Mouse (Mus musculus) Muller cell, postnatal 12 days (primary cell): ENCODE data around the gene Itpkc.
A peak's percentile ranks its signal among the peaks of the same experiment; 100 is the strongest.

Experiments
- DNase-seq: peaks from one replicate; pipeline ENCODE4 v3.0.0-alpha.2; 2015; ENCODE audit errors: inconsistent ontology term

Itpkc gene

GRCm38 (mm10) chr7:27193731-27194130 is 34.7 kb downstream of the Itpkc start:
- no peak for DNase-seq

GRCm38 (mm10) chr7:27192434-27192833 is 36.0 kb downstream of the Itpkc start:
- DNase-seq = no peak

- DNase-seq = no peak
Observed at GRCm38 (mm10) chr7:27189271-27189931, 39.1 kb downstream of the Itpkc start.

GRCm38 (mm10) chr7:27185986-27186385 is 42.5 kb downstream of the Itpkc start:
- no peak for DNase-seq

- peak; percentile 25 for DNase-seq
Observed at GRCm38 (mm10) chr7:27184964-27185363, 43.5 kb downstream of the Itpkc start.

- DNase-seq = no peak
Observed at GRCm38 (mm10) chr7:27182498-27182897, 46.0 kb downstream of the Itpkc start.

- no peak for DNase-seq
Observed at GRCm38 (mm10) chr7:27180837-27181695, 47.4 kb downstream of the Itpkc start, which contains the start of the genes Gm21983 and Mia. Gene Gm21983, minus strand, starts transcription at chr7:27181086. Gene Mia, minus strand, starts transcription at chr7:27181157.

GRCm38 (mm10) chr7:27180036-27180435 is 48.4 kb downstream of the Itpkc start:
- no peak for DNase-seq

GRCm38 (mm10) chr7:27179217-27179918 is 49.1 kb downstream of the Itpkc start:
- peak; percentile 16 for DNase-seq

GRCm38 (mm10) chr7:27178324-27179216 is 49.9 kb downstream of the Itpkc start, which contains the start of gene Rab4b:
Gene Rab4b, minus strand, starts transcription at chr7:27178896.
- peak; percentile 99 for DNase-seq

- DNase-seq = no peak
Observed at GRCm38 (mm10) chr7:27177942-27178323, 50.5 kb downstream of the Itpkc start.

GRCm38 (mm10) chr7:27174896-27175295 is 53.6 kb downstream of the Itpkc start:
- no peak for DNase-seq

GRCm38 (mm10) chr7:27174496-27174895 is 54.0 kb downstream of the Itpkc start:
- no peak for DNase-seq

GRCm38 (mm10) chr7:27170981-27171380 is 57.5 kb downstream of the Itpkc start:
- no peak for DNase-seq

- no peak for DNase-seq
Observed at GRCm38 (mm10) chr7:27168371-27168770, 60.1 kb downstream of the Itpkc start.

GRCm38 (mm10) chr7:27167475-27168094 is 60.9 kb downstream of the Itpkc start:
- no peak for DNase-seq

- peak; percentile 93 for DNase-seq
Observed at GRCm38 (mm10) chr7:27166614-27167474, 61.6 kb downstream of the Itpkc start, which contains the start of gene Egln2. Gene Egln2, minus strand, starts transcription at chr7:27166802.

GRCm38 (mm10) chr7:27166229-27166613 is 62.2 kb downstream of the Itpkc start:
- DNase-seq = peak; percentile 93

GRCm38 (mm10) chr7:27165696-27166095 is 62.8 kb downstream of the Itpkc start:
- DNase-seq = peak; percentile 18
